Mouse (Mus musculus): ENCODE measurements around the gene Kidins220.

The Kidins220 gene

DNA sequence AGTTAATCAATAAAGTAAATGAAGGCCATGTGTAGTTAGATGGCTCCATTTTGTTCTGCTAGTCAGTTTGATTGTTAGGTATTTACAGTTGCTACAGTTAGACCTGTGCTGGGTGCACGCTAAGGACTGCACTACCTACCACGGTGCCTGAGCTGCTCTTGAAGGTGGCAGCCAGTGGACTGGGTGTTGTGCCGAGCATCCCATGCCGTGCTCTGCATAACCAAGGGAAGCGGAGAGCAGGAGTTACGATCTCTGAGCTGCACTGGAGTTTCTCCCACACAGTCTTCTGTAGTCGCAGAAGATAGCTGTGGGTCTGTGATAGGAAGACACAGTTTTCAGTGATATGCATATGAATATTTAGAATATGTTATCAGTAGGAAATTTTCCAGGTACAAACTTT lies 51.6 kb downstream of the Kidins220 start:
- no peak for DNase-seq (ENCODE audit: low spot score in 2 of 2)

- DNase-seq (ENCODE audit: low spot score in 2 of 2): peak in 1 of 2 experiments; percentile 79
These were observed 52.7 kb downstream of the Kidins220 start for GRCm38 (mm10) chr12:25027416-25027815.

- DNase-seq (ENCODE audit: low spot score in 2 of 2): no peak
These were observed 59.1 kb downstream of the Kidins220 start for GRCm38 (mm10) chr12:25033662-25034337.

- DNase-seq (ENCODE audit: low spot score in 2 of 2): no peak
These were observed 59.7 kb downstream of the Kidins220 start for GRCm38 (mm10) chr12:25034338-25034953.

DNA sequence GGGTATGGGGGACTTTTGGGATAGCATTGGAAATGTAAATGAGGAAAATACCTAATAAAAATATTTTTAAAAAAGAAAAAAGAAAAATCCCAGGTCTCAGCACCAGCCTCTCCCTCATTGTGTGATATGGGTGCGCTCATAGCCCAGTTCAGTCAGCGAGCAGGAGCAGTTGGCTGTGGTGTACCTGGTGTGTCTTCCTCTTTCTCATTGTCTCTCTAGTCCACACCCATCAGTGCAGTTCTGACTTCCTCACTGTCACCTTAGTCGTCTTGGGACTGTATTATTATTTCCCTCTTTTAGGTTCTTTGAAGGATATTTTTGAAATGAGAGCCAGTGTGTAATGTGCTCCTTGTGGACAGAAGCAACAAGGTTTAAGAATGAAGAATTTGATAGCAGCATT lies 61.3 kb downstream of the Kidins220 start:
- no peak for DNase-seq (ENCODE audit: low spot score in 2 of 2)

DNA sequence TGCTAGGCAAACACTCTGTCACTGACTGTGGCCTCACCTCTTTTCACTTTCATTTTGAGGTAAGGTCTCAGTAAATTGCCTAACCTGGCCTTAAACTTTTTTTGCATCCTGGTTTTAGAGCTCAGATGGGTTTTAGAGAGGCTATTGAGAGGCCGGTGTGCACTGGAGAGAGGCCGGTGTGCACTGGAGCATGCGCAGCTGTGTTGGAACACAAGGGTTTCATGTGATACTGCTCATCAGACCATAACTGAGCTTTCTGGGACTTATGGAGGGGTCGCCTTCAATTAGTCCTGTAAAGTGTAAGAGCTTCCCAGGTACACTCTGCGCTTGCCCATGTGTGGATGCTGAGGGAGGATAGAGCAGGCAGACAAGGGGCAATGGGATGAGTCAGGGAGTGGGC lies 62.5 kb downstream of the Kidins220 start:
- no peak for DNase-seq (ENCODE audit: low spot score in 2 of 2)

- DNase-seq (ENCODE audit: low spot score in 2 of 2): no peak
These were observed 63.2 kb downstream of the Kidins220 start for GRCm38 (mm10) chr12:25037681-25038472.

GRCm38 (mm10) chr12:25044056-25044455 lies 69.3 kb downstream of the Kidins220 start:
- DNase-seq (ENCODE audit: low spot score in 2 of 2): no peak

DNA sequence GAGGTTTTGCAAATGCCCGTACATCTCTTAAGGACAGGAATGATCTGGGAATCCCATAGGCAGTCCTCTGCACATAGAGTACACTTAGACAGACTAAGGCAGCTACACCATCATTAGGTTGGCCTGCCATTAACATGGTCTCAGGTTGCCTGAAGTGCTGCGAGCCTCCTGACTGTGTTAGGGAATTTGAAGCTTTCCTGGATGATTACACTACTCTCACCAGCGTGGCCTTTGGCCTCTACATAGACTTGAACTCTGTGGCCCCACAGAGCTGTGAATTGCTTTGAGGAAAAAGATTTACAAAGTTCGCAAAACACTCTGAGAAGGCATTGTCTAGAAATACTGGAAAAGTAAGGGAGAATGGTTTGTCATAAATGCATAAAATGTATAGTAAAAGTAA lies 69.9 kb downstream of the Kidins220 start:
- DNase-seq (ENCODE audit: low spot score in 2 of 2): no peak

DNA sequence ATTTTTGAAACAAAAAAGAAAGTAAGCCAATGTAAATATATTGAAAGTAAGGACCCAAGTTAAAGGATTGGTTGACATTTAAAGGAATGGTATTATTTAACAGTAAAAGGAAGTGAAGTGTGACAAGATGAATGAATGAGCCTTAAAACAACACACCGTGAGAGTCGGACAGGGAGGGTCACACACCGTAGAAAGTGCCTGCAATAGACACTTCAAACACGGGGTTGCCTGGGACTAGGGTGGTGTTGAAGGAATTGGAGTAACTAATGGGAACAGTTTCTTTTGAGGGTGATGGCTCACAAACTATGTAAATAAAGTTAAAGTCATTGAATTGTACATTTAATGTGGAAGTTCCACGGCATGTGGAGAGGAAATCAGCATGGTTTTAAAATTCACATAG lies 74.5 kb downstream of the Kidins220 start:
- no peak for DNase-seq (ENCODE audit: low spot score in 2 of 2)

- no peak for DNase-seq (ENCODE audit: low spot score in 2 of 2)
These were observed 79.8 kb downstream of the Kidins220 start for GRCm38 (mm10) chr12:25054511-25054910.

DNA sequence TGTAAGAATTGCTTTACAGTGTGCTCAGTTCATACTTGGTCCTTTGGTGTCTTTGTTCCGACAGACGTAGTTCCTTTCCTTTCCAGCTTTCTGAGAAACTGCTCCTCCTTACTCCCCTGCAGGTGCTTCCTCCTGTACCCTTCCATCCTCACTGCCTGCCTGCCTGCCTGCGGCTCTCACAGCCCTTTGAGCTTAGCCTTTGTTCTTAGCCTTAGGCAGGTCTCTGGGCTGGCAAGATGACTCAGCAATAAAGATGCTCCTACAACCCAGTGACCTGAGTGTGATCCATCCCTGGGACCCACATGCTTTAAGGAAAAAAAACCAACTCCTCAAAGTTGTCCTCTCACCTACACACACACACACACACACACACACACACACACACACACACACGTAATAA lies 80.2 kb downstream of the Kidins220 start:
- DNase-seq (ENCODE audit: low spot score in 2 of 2): no peak

DNA sequence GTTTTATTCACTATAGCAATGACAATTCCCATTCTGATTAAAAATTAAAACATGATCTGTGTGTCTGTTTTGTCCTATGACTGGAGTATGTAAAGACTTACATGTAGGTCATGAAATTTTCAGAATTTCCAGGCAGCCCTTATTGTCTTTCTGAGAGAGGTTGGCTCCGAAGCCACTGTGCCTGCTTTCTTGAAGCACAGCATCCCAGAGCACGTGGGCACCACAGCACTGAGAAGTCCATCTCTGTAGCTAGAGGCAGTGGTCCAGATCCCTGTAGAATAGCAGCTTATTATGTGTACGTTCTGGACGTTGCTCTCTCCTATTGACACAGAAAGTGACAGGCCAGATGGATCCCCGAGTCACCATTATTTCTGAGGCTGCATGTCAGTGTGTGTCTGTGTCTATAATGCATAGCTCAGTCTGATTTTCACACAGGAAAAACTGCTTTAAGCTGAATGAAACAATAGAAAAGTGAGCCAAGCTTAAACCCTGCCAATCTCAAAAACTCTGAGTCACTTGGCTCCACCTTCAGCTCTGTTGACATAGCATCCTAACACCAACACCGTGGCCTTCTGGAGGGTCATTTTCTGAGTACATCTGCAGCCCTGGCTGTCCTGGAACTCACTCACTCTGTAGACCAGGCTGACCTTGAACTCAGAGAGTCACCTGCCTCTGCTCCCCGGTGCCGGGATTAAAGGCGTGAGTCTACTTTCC lies 84.9 kb downstream of the Kidins220 start:
- DNase-seq (ENCODE audit: low spot score in 2 of 2): no peak

DNA sequence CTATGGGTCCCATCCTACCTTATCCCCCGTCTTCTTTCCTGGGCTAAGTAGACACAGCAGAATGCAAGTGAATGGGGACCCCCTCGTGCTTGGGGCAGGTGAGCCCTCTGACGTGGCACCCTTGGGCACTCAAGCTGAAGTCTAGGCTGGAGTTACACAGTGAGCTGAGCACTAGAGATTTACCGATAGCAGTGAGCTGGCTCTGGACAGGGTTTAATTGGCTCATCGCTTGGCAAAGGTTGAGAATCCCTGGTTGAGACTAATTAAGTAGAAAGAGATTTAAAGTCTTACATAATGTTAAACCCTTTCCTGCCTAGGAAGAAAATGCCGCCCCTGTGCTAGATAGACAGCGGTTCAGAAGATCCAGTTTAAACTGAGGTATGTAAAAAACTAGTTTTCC lies 86.2 kb downstream of the Kidins220 start:
- no peak for DNase-seq (ENCODE audit: low spot score in 2 of 2)

GRCm38 (mm10) chr12:25062264-25062663 lies 87.5 kb downstream of the Kidins220 start:
- no peak for DNase-seq (ENCODE audit: low spot score in 2 of 2)

DNA sequence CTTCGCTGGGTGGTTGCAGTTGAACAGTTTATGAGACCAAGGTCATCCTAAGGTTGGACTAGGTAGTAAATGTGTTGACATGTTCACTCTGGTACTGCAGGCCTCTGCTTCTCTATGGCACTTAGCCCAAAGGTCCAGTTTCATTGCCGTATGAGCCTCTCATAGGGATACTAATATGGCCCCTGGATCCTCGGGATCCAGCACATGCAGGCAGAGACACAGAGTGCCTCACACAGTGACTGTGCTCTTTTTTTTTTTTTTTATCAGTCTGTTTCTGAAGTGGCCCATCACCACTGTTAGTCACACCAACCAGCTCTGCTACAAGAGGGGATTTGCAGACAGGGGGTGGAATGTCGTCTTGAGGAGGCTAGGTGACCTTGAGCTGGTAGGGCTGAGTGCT lies 98.6 kb downstream of the Kidins220 start:
- no peak for DNase-seq (ENCODE audit: low spot score in 2 of 2)

DNA sequence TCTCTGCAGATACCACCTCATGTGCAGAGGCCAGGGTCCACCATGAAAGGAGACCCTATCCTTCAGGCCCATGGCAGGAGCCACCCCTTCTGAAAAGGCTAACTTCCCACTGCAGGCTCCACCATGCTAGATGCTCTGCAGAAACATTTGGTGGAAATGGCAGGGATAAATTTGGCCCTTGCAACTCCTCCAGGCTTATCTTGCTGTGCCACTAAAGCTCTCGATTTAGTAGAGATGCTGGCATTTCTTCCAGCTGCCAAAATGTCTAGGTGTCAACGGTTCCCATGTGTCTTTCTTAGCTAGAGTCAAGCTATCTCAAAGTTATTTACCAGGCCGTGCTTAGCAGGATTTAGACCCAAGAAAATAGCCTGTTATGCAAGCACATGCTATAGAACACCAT lies 99.6 kb downstream of the Kidins220 start:
- DNase-seq (ENCODE audit: low spot score in 2 of 2): peak in 1 of 2 experiments; percentile 59

DNA sequence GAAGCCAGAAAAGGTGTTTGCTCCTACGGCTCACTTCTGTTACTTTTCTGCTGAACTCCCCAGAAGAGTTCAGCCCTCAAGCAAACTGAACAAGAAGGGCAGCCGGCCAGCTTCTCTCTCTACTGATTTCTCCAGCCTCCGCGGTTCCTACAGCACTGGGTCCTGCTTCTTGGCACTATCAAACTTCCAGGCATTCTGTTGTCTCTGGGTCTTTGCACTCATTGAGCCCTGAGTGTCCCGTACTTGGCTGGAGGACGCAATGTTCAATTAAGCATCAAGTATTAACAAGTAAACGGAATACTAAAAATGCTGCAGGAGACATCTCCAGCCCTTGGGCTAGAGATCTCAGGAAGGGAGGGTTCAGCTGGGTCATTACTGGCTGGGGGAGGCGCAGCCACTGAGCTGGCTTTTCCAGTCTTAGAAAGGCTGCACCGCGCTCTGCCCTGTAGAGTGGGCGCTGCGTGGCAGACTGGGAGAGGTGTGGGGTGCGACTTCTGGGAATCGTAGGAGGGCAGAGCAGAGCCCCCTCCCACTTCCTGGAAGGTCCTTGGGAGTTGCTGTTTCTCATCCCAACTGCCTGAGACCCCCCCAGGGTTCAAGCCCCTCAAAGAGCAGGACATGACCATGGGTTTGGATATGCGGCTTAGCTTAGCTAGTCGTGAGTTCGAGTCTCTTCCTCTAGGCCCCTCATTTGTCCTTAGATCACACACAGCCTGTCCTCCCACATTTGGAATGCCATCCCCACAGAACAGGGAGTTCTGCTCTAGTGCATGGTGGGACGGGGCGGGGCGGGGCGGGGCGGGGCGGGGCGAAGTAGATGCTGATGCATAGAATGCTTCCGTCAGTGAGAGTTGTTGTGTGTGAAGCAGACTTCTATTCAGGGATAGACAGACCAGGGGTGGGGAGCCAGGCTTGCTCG lies 108.8 kb downstream of the Kidins220 start:
- DNase-seq (ENCODE audit: low spot score in 2 of 2): no peak

DNA sequence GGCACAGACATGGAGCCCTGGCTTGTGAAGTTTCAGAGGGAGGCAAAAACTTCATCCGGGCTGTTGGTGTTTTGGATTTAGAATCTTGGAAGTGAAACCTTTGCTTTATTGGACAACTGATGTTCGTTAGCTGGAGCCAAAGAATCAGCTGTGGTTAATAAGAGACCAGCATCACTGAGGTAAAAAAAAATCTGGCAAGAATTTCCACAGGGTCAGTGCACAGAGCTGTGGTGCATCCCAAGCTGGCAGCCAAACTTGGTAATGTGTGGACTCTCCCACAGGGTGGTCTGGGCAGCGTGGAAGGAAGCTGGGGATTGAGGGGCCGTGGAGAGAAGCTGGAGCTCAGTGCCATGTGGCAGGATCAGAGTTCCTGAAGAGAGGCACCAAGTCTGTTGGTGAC lies 112.2 kb downstream of the Kidins220 start:
- no peak for DNase-seq (ENCODE audit: low spot score in 2 of 2)

DNA sequence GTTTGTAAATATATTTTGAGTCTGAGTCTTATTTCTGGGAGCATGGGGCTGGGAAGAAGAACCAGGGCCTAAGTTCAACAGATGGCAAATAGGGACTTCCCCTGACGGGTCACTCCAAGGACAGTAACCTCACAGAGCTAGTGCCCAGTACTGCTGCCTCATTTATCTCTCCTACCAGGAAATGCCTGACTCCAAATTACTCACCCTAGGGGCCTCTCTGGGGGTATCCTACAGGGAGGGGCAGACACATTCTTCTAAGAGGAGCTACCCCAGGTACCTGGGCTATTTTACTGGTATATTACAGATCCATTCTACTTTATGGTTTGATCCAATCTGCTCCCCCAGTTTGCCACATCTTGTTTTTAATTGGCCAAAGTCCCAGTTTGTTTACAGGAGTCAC lies 114.7 kb downstream of the Kidins220 start:
- no peak for DNase-seq (ENCODE audit: low spot score in 2 of 2)

GRCm38 (mm10) chr12:25092027-25092704 lies 117.4 kb downstream of the Kidins220 start:
- peak in 1 of 2 experiments; percentile 91 for DNase-seq (ENCODE audit: low spot score in 2 of 2)

All from left cerebral cortex, adult 9 months (tissue).